Mouse (Mus musculus): ENCODE data around the gene Hsdl1.

DNA sequence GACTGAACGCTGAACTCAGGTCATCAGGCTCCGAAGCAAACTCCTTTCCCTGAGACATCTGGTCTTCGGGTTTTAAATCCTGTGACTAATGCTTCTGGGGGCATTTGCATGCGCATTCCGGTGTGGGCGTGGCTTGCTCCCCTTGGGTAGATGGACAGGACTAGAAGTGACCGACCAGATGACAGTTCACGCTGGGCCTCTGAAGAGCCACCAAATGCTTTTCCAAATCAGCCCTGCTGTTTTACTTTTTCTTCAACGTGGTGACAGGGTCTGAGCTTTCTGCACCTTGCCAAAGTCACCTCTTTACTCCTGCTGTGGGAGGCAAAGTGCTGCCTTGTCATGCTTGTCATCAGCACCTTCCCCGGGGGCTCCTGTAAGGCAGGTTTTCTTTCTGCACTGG, 13.9 kb upstream of the Hsdl1 start:
- TF ChIP-seq CTCF (IDR thresholded peaks at IDR 0.05; ENCODE audit: extremely low read depth, insufficient read depth, insufficient read length, insufficient replicate concordance) (no peak), POLR2A (IDR thresholded peaks at IDR 0.05; ENCODE audit: low read depth, low read length) (no peak)
